In the genomic region with DNA sequence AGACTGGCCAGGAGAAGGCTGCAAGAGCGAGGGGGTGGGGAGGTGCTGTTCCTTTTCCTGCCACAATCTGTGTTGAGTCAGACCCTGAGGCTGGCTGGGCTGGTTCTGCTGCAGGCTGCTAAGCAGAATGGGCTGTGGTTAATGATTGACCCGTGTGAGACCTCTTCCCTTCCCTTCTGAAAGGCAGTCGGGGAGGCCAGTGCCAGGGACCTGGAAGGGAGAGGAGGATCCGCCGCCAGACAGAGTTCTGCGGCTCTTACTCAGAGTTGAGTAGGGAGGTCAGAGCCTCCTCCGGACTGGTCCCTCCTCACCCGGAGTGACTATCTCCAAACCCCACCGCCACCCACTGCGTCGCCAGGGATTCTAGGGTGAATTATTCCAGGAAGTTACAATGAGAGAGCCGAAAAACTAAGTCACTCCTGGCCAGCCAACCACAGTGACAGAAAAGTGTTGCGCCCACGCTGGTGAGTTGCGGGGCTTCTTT, we compare ENCODE assay signal across 7 mouse cellular contexts. TPM values are rescaled to one million over a fixed set of nuclear protein-coding genes. Genes with fewer than 3 reads are reported as not detected.
DNase-seq lines count a peak whose midpoint lies in the region; ATAC-seq lines count a peak whose summit lies in the region.

A gene (plus strand): TSS at position 206 of the 484 bp plus-strand sequence.

- no peaks in the 10 kb centered on the region for H3K9me3 ChIP-seq in heart, embryonic 10.5 days

- 29% methylated on average over 15 of the region's 15 CpGs for WGBS in heart, embryonic 10.5 days

- no peaks in the 10 kb centered on the region for H3K36me3 ChIP-seq in heart, embryonic 10.5 days

- peak; percentile 13 for DNase-seq in adipocyte (ENCODE audit: low spot score)
- DNase-seq in heart, embryonic 10.5 days (ENCODE audit: low spot score) = peak; percentile 78
- DNase-seq in kidney, postnatal 36 days = peak; percentile 84 to 93
- no peak for DNase-seq in cerebellum, adult 18-20 months
- DNase-seq in layer of hippocampus, adult 8-10 months (ENCODE audit: low spot score in 2 of 2) = no peak
- no peak for DNase-seq in spleen, postnatal 14 days (ENCODE audit: low spot score in 2 of 2)

- no peaks in the 10 kb centered on the region for H3K27me3 ChIP-seq in heart, embryonic 10.5 days (ENCODE audit: insufficient read depth, poor library complexity, severe bottlenecking)

- ATAC-seq in megakaryocyte progenitor cell, adult 5-6 weeks (replicated peaks; ENCODE audit: poor library complexity) = peak; percentile 80

- peak within 1 kb of the TSS; percentile 49 for H3K27ac ChIP-seq in heart, embryonic 10.5 days

- H3K4me3 ChIP-seq in heart, embryonic 10.5 days = peak within 1 kb of the TSS; percentile 16

- peaks cover 33% of the 10 kb centered on the region for H3K4me1 ChIP-seq in heart, embryonic 10.5 days

RNA-seq across cellular contexts. Expression of the gene that starts here (rescaled TPM):
- 3.1 and 4.5 TPM in 2 replicates for polyA plus RNA-seq in heart, embryonic 10.5 days (2016; fragmentation: Nextera tagmentation; extraction: Ambion mirVana)
- total RNA-seq in megakaryocyte progenitor cell, adult 5-6 weeks (2015) = not detected in 2 replicates
- not detected in 2 replicates for total RNA-seq in megakaryocyte progenitor cell, adult 5-6 weeks (2017)
- total RNA-seq in layer of hippocampus, adult 8-10 months (2022) = under 1 TPM in 3 of 4 experiments, not detected in 1; 0.16 to 0.36 (median 0.19) TPM

Comparison
In these comparisons a context has a peak if more than half of its experiments do, and no peak if none do; other contexts are left out.
1. Peak in ATAC-seq in megakaryocyte progenitor cell, adult 5-6 weeks; RNA of the gene not detected or under 1 TPM.
2. DNase-seq: peak in adipocyte (single experiment), heart, embryonic 10.5 days (single experiment) and kidney, postnatal 36 days (2 of 2); none in cerebellum, adult 18-20 months (0 of 2), layer of hippocampus, adult 8-10 months (0 of 2) and spleen, postnatal 14 days (0 of 2).